Mouse (Mus musculus): ENCODE results near the gene Slc34a3. TPM values are rescaled to one million over a fixed set of nuclear protein-coding genes. Genes with fewer than 3 reads are reported as not detected.

Slc34a3 gene
- total RNA-seq, 1 experiment: 0.67 TPM

- Histone ChIP-seq H3K36me3 (ENCODE audit: control insufficient read depth, insufficient read depth, low read length, poor library complexity, severe bottlenecking) (no peaks in the 10 kb centered on the region), H3K4me3 (ENCODE audit: insufficient read depth in 1 of 2, low read depth in 1 of 2, low read length in 2 of 2, poor library complexity in 1 of 2, severe bottlenecking in 1 of 2) (no peak overlapping the region), H3K9me3 (ENCODE audit: control insufficient read depth, insufficient read depth, low read depth, low read length) (no peaks in the 10 kb centered on the region), H3K27ac (ENCODE audit: insufficient read depth, low read depth, low read length, poor library complexity, severe bottlenecking) (no peak overlapping the region), H3K4me1 (ENCODE audit: control insufficient read depth in 2 of 2, insufficient read depth in 2 of 2, low read length in 2 of 2, poor library complexity in 1 of 2) (peaks cover 4 to 6% of the 10 kb centered on the region in 2 experiments; a peak in 1 of 4 replicates), H3K9ac (ENCODE audit: insufficient read depth, low read depth, low read length, poor library complexity, severe bottlenecking) (no peak overlapping the region)
- DNase-seq (ENCODE audit: low read depth, low spot score): no peak
- TF ChIP-seq CHD2 (IDR thresholded peaks at IDR 0.05; ENCODE audit: low read depth, low read length): no peak
- no peak for TF ChIP-seq ZC3H11A (IDR thresholded peaks at IDR 0.05; ENCODE audit: borderline replicate concordance, low read depth, low read length)
- no peak for TF ChIP-seq HCFC1 (IDR thresholded peaks at IDR 0.05; ENCODE audit: borderline replicate concordance, insufficient read depth, low read length)
- TF ChIP-seq ZNF384 (IDR thresholded peaks at IDR 0.05; ENCODE audit: low read depth, low read length): no peak
- no peak for TF ChIP-seq MAFK (IDR thresholded peaks at IDR 0.05; ENCODE audit: insufficient read depth, low read depth, low read length)
- in situ Hi-C loops (cut with MboI; ENCODE audit: low sequenced_read_pairs in 2 of 2, unreplicated experiment in 2 of 2): no loop called here
Measured at GRCm38 (mm10) chr2:25187841-25188240, 46.3 kb downstream of the Slc34a3 start.

DNA sequence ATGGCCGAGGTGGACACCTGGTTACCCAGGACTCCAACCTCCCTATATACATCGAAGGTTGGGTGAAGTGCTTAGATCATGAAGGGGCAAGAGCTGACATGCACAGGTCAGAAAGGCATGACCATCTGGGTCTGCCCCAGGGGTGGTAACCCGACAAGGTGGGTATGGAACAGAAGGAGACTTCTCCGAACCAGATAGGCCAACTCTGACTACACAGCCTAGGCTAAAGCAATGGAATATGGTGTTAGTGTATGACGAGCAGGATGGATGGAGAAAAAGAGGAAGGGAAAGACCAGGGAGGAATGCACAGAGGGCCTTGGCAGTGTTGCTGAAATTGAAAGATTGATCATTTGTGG lies 47.6 kb downstream of the Slc34a3 start:
- Histone ChIP-seq H3K36me3 (ENCODE audit: control insufficient read depth, insufficient read depth, low read length, poor library complexity, severe bottlenecking) (no peaks in the 10 kb centered on the region), H3K27ac (ENCODE audit: insufficient read depth, low read depth, low read length, poor library complexity, severe bottlenecking) (no peak overlapping the region)
- TF ChIP-seq HCFC1 (IDR thresholded peaks at IDR 0.05; ENCODE audit: borderline replicate concordance, insufficient read depth, low read length) (no peak), MAFK (IDR thresholded peaks at IDR 0.05; ENCODE audit: insufficient read depth, low read depth, low read length) (no peak), ZC3H11A (IDR thresholded peaks at IDR 0.05; ENCODE audit: borderline replicate concordance, low read depth, low read length) (no peak), CHD2 (IDR thresholded peaks at IDR 0.05; ENCODE audit: low read depth, low read length) (no peak), ZNF384 (IDR thresholded peaks at IDR 0.05; ENCODE audit: low read depth, low read length) (no peak)

DNA sequence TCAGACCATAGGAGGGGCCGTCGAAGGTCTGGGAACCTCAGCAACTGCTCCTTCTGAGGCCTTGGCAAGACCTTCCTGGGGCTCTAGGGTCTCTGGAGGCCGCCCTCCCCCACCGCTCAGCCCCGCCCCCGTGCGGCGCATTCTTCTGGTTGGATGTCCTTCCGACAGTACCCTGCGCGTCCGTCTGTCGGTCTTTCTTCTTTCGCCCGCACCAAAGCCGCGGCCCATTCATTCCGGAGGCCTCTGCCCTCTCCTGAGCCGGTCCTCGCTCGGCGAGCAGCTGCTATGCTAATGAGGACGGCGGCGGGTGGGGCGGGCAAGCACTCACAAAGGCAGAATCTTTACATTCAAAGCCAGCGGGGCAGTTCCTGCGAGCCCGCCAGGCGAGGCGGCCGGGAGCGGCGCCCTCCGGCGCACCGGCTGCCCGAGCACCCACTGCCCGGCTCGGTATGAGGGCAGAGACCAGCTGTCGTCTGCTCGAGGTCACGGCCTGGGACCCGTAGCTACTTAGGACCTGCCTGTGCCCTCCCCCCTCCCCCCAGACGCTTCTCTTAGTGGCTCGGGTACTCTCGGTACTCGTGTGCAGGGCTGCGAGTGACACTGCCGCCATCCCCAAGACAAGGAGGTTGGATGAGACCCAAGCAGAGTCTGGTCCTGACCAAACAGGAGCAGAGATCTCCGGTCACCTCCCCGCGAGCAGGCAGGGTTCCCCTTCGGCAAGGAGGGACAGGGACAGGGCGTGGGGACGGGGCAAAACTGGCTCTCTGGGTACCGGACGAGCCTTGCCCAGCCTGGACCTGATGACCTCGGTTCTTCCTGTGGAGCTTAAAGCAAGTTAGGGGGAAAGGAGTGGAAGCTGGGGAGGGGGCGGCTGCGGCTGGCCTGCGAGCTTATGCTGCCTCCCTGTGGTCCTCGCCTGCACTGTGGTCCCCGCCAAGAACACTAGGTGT lies 48.3 kb downstream of the Slc34a3 start:
- H3K4me3 ChIP-seq (ENCODE audit: insufficient read depth in 1 of 2, low read depth in 1 of 2, low read length in 2 of 2, poor library complexity in 1 of 2, severe bottlenecking in 1 of 2): peak overlapping the region; percentile 68 to 85
- H3K27ac ChIP-seq (ENCODE audit: insufficient read depth, low read depth, low read length, poor library complexity, severe bottlenecking): no peak overlapping the region
- TF ChIP-seq ZNF384 (IDR thresholded peaks at IDR 0.05; ENCODE audit: low read depth, low read length): no peak
- TF ChIP-seq MAFK (IDR thresholded peaks at IDR 0.05; ENCODE audit: insufficient read depth, low read depth, low read length): no peak
- no peak for TF ChIP-seq CHD2 (IDR thresholded peaks at IDR 0.05; ENCODE audit: low read depth, low read length)
- no peak for TF ChIP-seq HCFC1 (IDR thresholded peaks at IDR 0.05; ENCODE audit: borderline replicate concordance, insufficient read depth, low read length)
- no peak for TF ChIP-seq ZC3H11A (IDR thresholded peaks at IDR 0.05; ENCODE audit: borderline replicate concordance, low read depth, low read length)
- peak overlapping the region; percentile 71 for H3K9ac ChIP-seq (ENCODE audit: insufficient read depth, low read depth, low read length, poor library complexity, severe bottlenecking)
- H3K4me1 ChIP-seq (ENCODE audit: control insufficient read depth in 2 of 2, insufficient read depth in 2 of 2, low read length in 2 of 2, poor library complexity in 1 of 2): peaks cover 4 to 8% of the 10 kb centered on the region in 2 experiments; a peak in 1 of 4 replicates
- no peaks in the 10 kb centered on the region for H3K9me3 ChIP-seq (ENCODE audit: control insufficient read depth, insufficient read depth, low read depth, low read length)
- in situ Hi-C loops (cut with MboI; ENCODE audit: low sequenced_read_pairs in 2 of 2, unreplicated experiment in 2 of 2): no loop called here
- peak; percentile 45 for DNase-seq (ENCODE audit: low read depth, low spot score)
- H3K36me3 ChIP-seq (ENCODE audit: control insufficient read depth, insufficient read depth, low read length, poor library complexity, severe bottlenecking): no peaks in the 10 kb centered on the region

More for the DNA sequence above, 47.6 kb downstream of the Slc34a3 start:
- peaks cover 4 to 8% of the 10 kb centered on the region in 2 experiments; a peak in 1 of 4 replicates for H3K4me1 ChIP-seq (ENCODE audit: control insufficient read depth in 2 of 2, insufficient read depth in 2 of 2, low read length in 2 of 2, poor library complexity in 1 of 2)
- H3K4me3 ChIP-seq (ENCODE audit: insufficient read depth in 1 of 2, low read depth in 1 of 2, low read length in 2 of 2, poor library complexity in 1 of 2, severe bottlenecking in 1 of 2): peak overlapping the region; percentile 68 to 85; a peak in 3 of 4 replicates
- no peak for DNase-seq (ENCODE audit: low read depth, low spot score)
- H3K9me3 ChIP-seq (ENCODE audit: control insufficient read depth, insufficient read depth, low read depth, low read length): no peaks in the 10 kb centered on the region
- H3K9ac ChIP-seq (ENCODE audit: insufficient read depth, low read depth, low read length, poor library complexity, severe bottlenecking): no peak overlapping the region
- in situ Hi-C loops (cut with MboI; ENCODE audit: low sequenced_read_pairs in 2 of 2, unreplicated experiment in 2 of 2): no loop called here

DNA sequence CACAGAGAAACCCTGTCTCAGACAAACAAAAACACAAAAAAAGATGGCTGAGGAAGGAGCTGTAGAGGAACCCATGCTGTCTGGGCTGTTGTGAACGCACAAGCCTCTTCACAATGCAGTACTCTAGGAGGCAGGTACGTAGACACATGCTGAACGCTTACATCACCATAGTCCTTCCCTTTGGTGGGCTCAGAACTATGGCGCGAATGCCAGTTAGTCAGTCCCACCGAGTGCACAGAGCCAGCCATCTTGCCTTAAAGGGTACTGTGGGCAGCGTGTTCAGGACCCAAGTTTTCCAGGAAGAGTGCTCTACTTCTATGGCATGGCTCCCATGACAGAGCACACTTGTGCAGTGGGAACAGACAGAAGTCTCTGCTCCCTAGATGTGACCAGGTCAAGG lies 49.7 kb downstream of the Slc34a3 start:
- Histone ChIP-seq H3K27ac (ENCODE audit: insufficient read depth, low read depth, low read length, poor library complexity, severe bottlenecking) (no peak overlapping the region), H3K4me1 (ENCODE audit: control insufficient read depth in 2 of 2, insufficient read depth in 2 of 2, low read length in 2 of 2, poor library complexity in 1 of 2) (peaks cover 4 to 8% of the 10 kb centered on the region in 2 experiments; a peak in 1 of 4 replicates), H3K4me3 (ENCODE audit: insufficient read depth in 1 of 2, low read depth in 1 of 2, low read length in 2 of 2, poor library complexity in 1 of 2, severe bottlenecking in 1 of 2) (no peak overlapping the region), H3K9me3 (ENCODE audit: control insufficient read depth, insufficient read depth, low read depth, low read length) (no peaks in the 10 kb centered on the region), H3K9ac (ENCODE audit: insufficient read depth, low read depth, low read length, poor library complexity, severe bottlenecking) (no peak overlapping the region), H3K36me3 (ENCODE audit: control insufficient read depth, insufficient read depth, low read length, poor library complexity, severe bottlenecking) (no peaks in the 10 kb centered on the region)
- no peak for DNase-seq (ENCODE audit: low read depth, low spot score)
- TF ChIP-seq HCFC1 (IDR thresholded peaks at IDR 0.05; ENCODE audit: borderline replicate concordance, insufficient read depth, low read length): no peak
- TF ChIP-seq ZNF384 (IDR thresholded peaks at IDR 0.05; ENCODE audit: low read depth, low read length): no peak
- TF ChIP-seq ZC3H11A (IDR thresholded peaks at IDR 0.05; ENCODE audit: borderline replicate concordance, low read depth, low read length): no peak
- no peak for TF ChIP-seq MAFK (IDR thresholded peaks at IDR 0.05; ENCODE audit: insufficient read depth, low read depth, low read length)
- in situ Hi-C loops (cut with MboI; ENCODE audit: low sequenced_read_pairs in 2 of 2, unreplicated experiment in 2 of 2): no loop called here

Measured in ES-E14 (cell line).